Mouse (Mus musculus) intestine, embryonic 15.5 days (tissue): Measurements from ENCODE around the gene Dyx1c1. TPM values are rescaled to one million over a fixed set of nuclear protein-coding genes. Genes with fewer than 3 reads are reported as not detected.

Experiments used
- ATAC-seq: fragments of 200-750 bp; cut with Nextera tagmentation; 2 replicates; pipeline ENCODE4 v1.8.0; 2017; ENCODE audit warnings: moderate TSS enrichment, moderate library complexity
- H3K27ac ChIP-seq: fragments of 300-500 bp; sonication (generic); 2 replicates; pipeline ENCODE4 v1.5.1; 2015; ENCODE audit warnings: mild to moderate bottlenecking, inconsistent platforms
- H3K27me3 ChIP-seq: fragments of 300-500 bp; sonication (generic); replicated peaks from 2 replicates; pipeline ENCODE4 v1.6.1; 2015; ENCODE audit warnings: inconsistent platforms
- H3K36me3 ChIP-seq: fragments of 300-500 bp; sonication (generic); 2 replicates; pipeline ENCODE4 v1.6.1; 2015; ENCODE audit warnings: inconsistent platforms
- H3K4me1 ChIP-seq: fragments of 300-500 bp; sonication (generic); replicated peaks from 2 replicates; pipeline ENCODE4 v1.6.1; 2015; ENCODE audit warnings: inconsistent platforms
- H3K4me2 ChIP-seq: fragments of 300-500 bp; sonication (generic); replicated peaks from 2 replicates; pipeline ENCODE4 v1.6.1; 2015; ENCODE audit warnings: mild to moderate bottlenecking, inconsistent platforms
- H3K4me3 ChIP-seq: fragments of 300-500 bp; sonication (generic); replicated peaks from 2 replicates; pipeline ENCODE4 v1.5.1; 2015; ENCODE audit warnings: inconsistent platforms
- H3K9ac ChIP-seq: fragments of 300-500 bp; sonication (generic); 2 replicates; pipeline ENCODE4 v1.6.1; 2015; ENCODE audit warnings: inconsistent platforms
- H3K9me3 ChIP-seq: fragments of 300-500 bp; sonication (generic); 2 replicates; pipeline ENCODE4 v1.6.1; 2016; ENCODE audit warnings: inconsistent platforms
- WGBS: fragments of 180-500 bp; shearing (Covaris S2); methylation state at CpG from one replicate; pipeline ENCODE4 v1.1.7; 2015; 5-methylcytosine and 5-hydroxymethylcytosine counted together
- polyA plus RNA-seq: library from polyadenylated mRNA; unstranded; fragments of >200 nt; fragmentation: Nextera tagmentation; extraction: Ambion mirVana; gene quantifications from 2 replicates; pipeline ENCODE4 v1.2.1, GENCODE M21; 2015

Dyx1c1 gene
- polyA plus RNA-seq, 1 experiment from 2014 or later: 0.73 TPM

GRCm38 (mm10) chr9:73005106-73005505 is 46.5 kb downstream of the Dyx1c1 start:
- 83% methylated on average over 6 of the region's 6 CpGs for WGBS
- H3K9me3 ChIP-seq: no peaks in the 10 kb centered on the region
- no peak overlapping the region for H3K27ac ChIP-seq
- H3K36me3 ChIP-seq: no peaks in the 10 kb centered on the region
- ATAC-seq: no peak
- no peak overlapping the region for H3K9ac ChIP-seq
- no peak overlapping the region for H3K4me3 ChIP-seq
- no peak overlapping the region for H3K4me2 ChIP-seq
- no peaks in the 10 kb centered on the region for H3K27me3 ChIP-seq
- H3K4me1 ChIP-seq: no peaks in the 10 kb centered on the region

- ATAC-seq: no peak
- H3K9me3 ChIP-seq: no peaks in the 10 kb centered on the region
- H3K4me2 ChIP-seq: no peak overlapping the region
- H3K27me3 ChIP-seq: no peaks in the 10 kb centered on the region
- no peaks in the 10 kb centered on the region for H3K36me3 ChIP-seq
- WGBS: 96% methylated on average over 3 of the region's 3 CpGs
- no peaks in the 10 kb centered on the region for H3K4me1 ChIP-seq
- H3K9ac ChIP-seq: no peak overlapping the region
- no peak overlapping the region for H3K4me3 ChIP-seq
- no peak overlapping the region for H3K27ac ChIP-seq
These were observed 47.6 kb downstream of the Dyx1c1 start for GRCm38 (mm10) chr9:73006175-73006574.

GRCm38 (mm10) chr9:73008384-73008783 is 49.8 kb downstream of the Dyx1c1 start:
- H3K4me1 ChIP-seq: no peaks in the 10 kb centered on the region
- H3K4me2 ChIP-seq: no peak overlapping the region
- H3K27ac ChIP-seq: no peak overlapping the region
- no peaks in the 10 kb centered on the region for H3K9me3 ChIP-seq
- H3K36me3 ChIP-seq: 0 out of 2 replicates have a peak, but pooled peaks cover 4% of the 10 kb centered on the region
- no peak overlapping the region for H3K9ac ChIP-seq
- no peak overlapping the region for H3K4me3 ChIP-seq
- H3K27me3 ChIP-seq: no peaks in the 10 kb centered on the region
- no peak for ATAC-seq
- WGBS: 66% methylated on average over 3 of the region's 3 CpGs

GRCm38 (mm10) chr9:73012629-73013028 is 54.0 kb downstream of the Dyx1c1 start:
- Histone ChIP-seq H3K4me2 (no peak overlapping the region), H3K36me3 (peaks cover 18% of the 10 kb centered on the region; the same call in 1 of the 2 replicates), H3K27ac (no peak overlapping the region), H3K4me1 (no peaks in the 10 kb centered on the region), H3K9ac (no peak overlapping the region), H3K9me3 (no peaks in the 10 kb centered on the region), H3K27me3 (no peaks in the 10 kb centered on the region), H3K4me3 (no peak overlapping the region)
- ATAC-seq: no peak
- 88% methylated on average over 4 of the region's 4 CpGs for WGBS

- no peaks in the 10 kb centered on the region for H3K9me3 ChIP-seq
- WGBS: 55% methylated on average over 13 of the region's 13 CpGs
- no peaks in the 10 kb centered on the region for H3K4me1 ChIP-seq
- H3K27ac ChIP-seq: no peak overlapping the region
- no peak overlapping the region for H3K4me3 ChIP-seq
- no peak for ATAC-seq
- no peaks in the 10 kb centered on the region for H3K27me3 ChIP-seq
- H3K4me2 ChIP-seq: no peak overlapping the region
- H3K9ac ChIP-seq: no peak overlapping the region
- peaks cover 19% of the 10 kb centered on the region for H3K36me3 ChIP-seq
These were observed 56.1 kb downstream of the Dyx1c1 start for GRCm38 (mm10) chr9:73014724-73015123.

- Histone ChIP-seq H3K36me3 (peaks cover 20% of the 10 kb centered on the region), H3K9me3 (no peaks in the 10 kb centered on the region), H3K4me2 (no peak overlapping the region), H3K27ac (no peak overlapping the region), H3K4me3 (no peak overlapping the region), H3K9ac (no peak overlapping the region), H3K27me3 (no peaks in the 10 kb centered on the region), H3K4me1 (no peaks in the 10 kb centered on the region)
- ATAC-seq: no peak
- WGBS: 90% methylated on average over 10 of the region's 10 CpGs
These were observed 61.3 kb downstream of the Dyx1c1 start for GRCm38 (mm10) chr9:73019841-73020240.

GRCm38 (mm10) chr9:73020566-73021097 is 62.0 kb downstream of the Dyx1c1 start:
- Histone ChIP-seq H3K4me2 (no peak overlapping the region), H3K27ac (no peak overlapping the region), H3K36me3 (peaks cover 18% of the 10 kb centered on the region), H3K9me3 (no peaks in the 10 kb centered on the region), H3K4me1 (no peaks in the 10 kb centered on the region), H3K9ac (no peak overlapping the region), H3K27me3 (no peaks in the 10 kb centered on the region), H3K4me3 (no peak overlapping the region)
- WGBS: 88% methylated on average over 5 of the region's 5 CpGs
- ATAC-seq: no peak

Other genes starting within 250 kb of the Dyx1c1 start
- 0.40 and 0.52 TPM in 2 replicates for gene Prtg, start 151.9 kb upstream of the Dyx1c1 start, polyA plus RNA-seq
- 2.7 and 2.9 TPM in 2 replicates for gene Pygo1, start 33.1 kb upstream of the Dyx1c1 start, polyA plus RNA-seq
- not detected in 2 replicates for gene Gm44503, start 67 bp downstream of the Dyx1c1 start, polyA plus RNA-seq
- 11.8 and 12.0 TPM in 2 replicates for gene Ccpg1os, start 26.6 kb downstream of the Dyx1c1 start, polyA plus RNA-seq
- gene Ccpg1, start 26.6 kb downstream of the Dyx1c1 start, polyA plus RNA-seq: 25.0 and 25.4 TPM in 2 replicates
- gene Pigb, start 81.6 kb downstream of the Dyx1c1 start, polyA plus RNA-seq: 14.0 and 14.9 TPM in 2 replicates
- 7.9 and 9.0 TPM in 2 replicates for gene Rab27a, start 86.1 kb downstream of the Dyx1c1 start, polyA plus RNA-seq
- not detected in 2 replicates for gene Khdc3, start 143.1 kb downstream of the Dyx1c1 start, polyA plus RNA-seq
- gene Gm20509, start 143.7 kb downstream of the Dyx1c1 start, polyA plus RNA-seq: 0.14 TPM in 1 of 2 replicates, not detected in the other
- 94.3 and 108 TPM in 2 replicates for gene Rsl24d1, start 154.6 kb downstream of the Dyx1c1 start, polyA plus RNA-seq